Mouse (Mus musculus) spleen, postnatal 0 days (tissue): ENCODE measurements around the gene Ces1a. TPM values are rescaled to one million over a fixed set of nuclear protein-coding genes. Genes with fewer than 3 reads are reported as not detected.

ENCODE experiments used
- polyA plus RNA-seq: library from polyadenylated mRNA; unstranded; fragments of >200 nt; fragmentation: Nextera tagmentation; extraction: Ambion mirVana; gene quantifications from 2 replicates; pipeline ENCODE4 v1.2.1, GENCODE M21; 2015

The Ces1a gene
- polyA plus RNA-seq, result not detected in 2 replicates

GRCm38 (mm10) chr8:93048092-93048491, at the start of gene Ces1a:
Gene Ces1a, minus strand, starts transcription at chr8:93048192.

GRCm38 (mm10) chr8:93079887-93080286, 31.9 kb upstream of the Ces1a start, which contains the start of gene Ces1b:
Gene Ces1b, minus strand, starts transcription at chr8:93080017.

Other genes starting within 250 kb of the Ces1a start
- 104 and 140 TPM in 2 replicates for gene Mmp2, start 220.9 kb downstream of the Ces1a start, polyA plus RNA-seq
- 24.7 and 30.8 TPM in 2 replicates for gene Lpcat2, start 192.9 kb downstream of the Ces1a start, polyA plus RNA-seq
- 0.34 and 0.36 TPM in 2 replicates for gene Capns2, start 146.8 kb downstream of the Ces1a start, polyA plus RNA-seq
- gene Slc6a2, start 88.1 kb downstream of the Ces1a start, polyA plus RNA-seq, result not detected in 2 replicates
- not detected in 2 replicates for gene Ces1b, start 31.8 kb upstream of the Ces1a start, polyA plus RNA-seq
- not detected in 2 replicates for gene Ces1c, start 83.1 kb upstream of the Ces1a start, polyA plus RNA-seq
- gene Ces1d, start 149.6 kb upstream of the Ces1a start, polyA plus RNA-seq, result 1.2 and 1.4 TPM in 2 replicates
- gene Ces1e, start 181.4 kb upstream of the Ces1a start, polyA plus RNA-seq, result not detected in 2 replicates
- not detected in 2 replicates for gene Ces1f, start 231.6 kb upstream of the Ces1a start, polyA plus RNA-seq